Mouse (Mus musculus) liver, embryonic 12.5 days (tissue): ENCODE results near the gene Sp100. TPM values are rescaled to one million over a fixed set of nuclear protein-coding genes. Genes with fewer than 3 reads are reported as not detected.

ENCODE experiments used
- ATAC-seq: fragments of 200-750 bp; cut with Nextera tagmentation; 2 replicates; pipeline ENCODE4 v1.8.0; 2017; ENCODE audit warnings: moderate number of reproducible peaks, mild to moderate bottlenecking, moderate library complexity
- H3K27ac ChIP-seq: fragments of 300-500 bp; sonication (generic); 2 replicates; pipeline ENCODE4 v1.5.1; 2016; ENCODE audit warnings: mild to moderate bottlenecking
- H3K27me3 ChIP-seq: fragments of 300-500 bp; sonication (generic); replicated peaks from 2 replicates; pipeline ENCODE4 v1.6.1; 2016; ENCODE audit warnings: mild to moderate bottlenecking, moderate library complexity
- H3K36me3 ChIP-seq: fragments of 300-500 bp; sonication (generic); 2 replicates; pipeline ENCODE4 v1.6.1; 2016; ENCODE audit warnings: mild to moderate bottlenecking, moderate library complexity
- H3K4me1 ChIP-seq: fragments of 300-500 bp; sonication (generic); 2 replicates; pipeline ENCODE4 v1.6.1; 2016
- H3K4me2 ChIP-seq: fragments of 300-500 bp; sonication (generic); 2 replicates; pipeline ENCODE4 v1.6.1; 2016; ENCODE audit warnings: mild to moderate bottlenecking, moderate library complexity
- H3K4me3 ChIP-seq: fragments of 300-500 bp; sonication (generic); 2 replicates; pipeline ENCODE4 v1.5.1; 2016; ENCODE audit warnings: mild to moderate bottlenecking, moderate library complexity
- H3K9ac ChIP-seq: fragments of 300-500 bp; sonication (generic); 2 replicates; pipeline ENCODE4 v1.6.1; 2016; ENCODE audit warnings: mild to moderate bottlenecking, moderate library complexity
- H3K9me3 ChIP-seq: fragments of 300-500 bp; sonication (generic); replicated peaks from 2 replicates; pipeline ENCODE4 v1.6.1; 2016; ENCODE audit warnings: mild to moderate bottlenecking, moderate library complexity
- WGBS: fragments of 180-500 bp; shearing (Covaris S2); methylation state at CpG from one replicate; pipeline ENCODE4 v1.1.7; 2016; ENCODE audit not compliant: insufficient replicate concordance; 5-methylcytosine and 5-hydroxymethylcytosine counted together
- microRNA-seq: library from miRNA; unstranded; fragments of <30 nt; microRNA quantifications from one replicate; pipeline ENCODE4, GENCODE M21; 2017
- polyA plus RNA-seq: library from polyadenylated mRNA; unstranded; fragments of >200 nt; fragmentation: Nextera tagmentation; extraction: Ambion mirVana; gene quantifications from 2 replicates; pipeline ENCODE4 v1.2.1, GENCODE M21; 2016

Gene Sp100
- polyA plus RNA-seq, 1 experiment from 2014 or later: 1.6 TPM

DNA sequence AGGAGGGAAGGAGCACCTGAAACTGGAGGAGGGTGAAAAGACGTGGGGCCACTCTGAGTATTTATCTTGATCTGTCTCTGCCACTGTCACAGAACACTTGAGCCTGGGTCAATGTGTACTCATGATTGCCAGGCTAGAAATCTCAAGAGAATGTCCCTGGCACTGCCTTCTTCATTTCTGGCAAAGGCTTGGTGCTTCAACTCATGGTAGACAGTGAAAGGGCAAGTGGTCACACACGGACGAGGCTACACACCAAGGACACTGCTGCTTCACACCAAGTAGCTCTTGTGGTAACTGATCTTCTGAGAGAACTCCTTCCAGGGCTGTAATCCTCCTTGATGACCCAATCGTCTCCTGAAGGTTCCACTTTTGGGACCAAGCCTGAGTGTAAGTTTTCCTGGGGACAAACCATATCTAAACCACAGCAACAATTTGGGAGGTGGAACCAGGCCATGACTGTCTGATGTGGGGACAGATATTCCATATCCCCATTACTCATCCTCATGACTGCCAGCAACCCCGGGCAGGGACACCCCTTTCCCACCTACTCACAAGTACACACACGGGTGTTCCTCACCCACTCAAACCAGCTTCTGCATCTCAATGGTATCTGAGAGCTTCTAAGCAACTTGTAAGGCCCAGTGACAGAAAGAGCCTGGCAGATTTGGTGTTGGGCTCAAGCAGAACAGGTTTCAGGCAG lies 107.9 kb downstream of the Sp100 start:
- Histone ChIP-seq H3K27me3 (no peaks in the 10 kb centered on the region), H3K36me3 (no peaks in the 10 kb centered on the region), H3K9ac (no peak overlapping the region), H3K4me2 (no peak overlapping the region), H3K4me3 (no peak overlapping the region), H3K9me3 (no peaks in the 10 kb centered on the region), H3K4me1 (peaks cover 6% of the 10 kb centered on the region), H3K27ac (no peak overlapping the region)
- no peak for ATAC-seq
- 58% methylated on average over 6 of the region's 6 CpGs for whole genome bisulfite sequencing

DNA sequence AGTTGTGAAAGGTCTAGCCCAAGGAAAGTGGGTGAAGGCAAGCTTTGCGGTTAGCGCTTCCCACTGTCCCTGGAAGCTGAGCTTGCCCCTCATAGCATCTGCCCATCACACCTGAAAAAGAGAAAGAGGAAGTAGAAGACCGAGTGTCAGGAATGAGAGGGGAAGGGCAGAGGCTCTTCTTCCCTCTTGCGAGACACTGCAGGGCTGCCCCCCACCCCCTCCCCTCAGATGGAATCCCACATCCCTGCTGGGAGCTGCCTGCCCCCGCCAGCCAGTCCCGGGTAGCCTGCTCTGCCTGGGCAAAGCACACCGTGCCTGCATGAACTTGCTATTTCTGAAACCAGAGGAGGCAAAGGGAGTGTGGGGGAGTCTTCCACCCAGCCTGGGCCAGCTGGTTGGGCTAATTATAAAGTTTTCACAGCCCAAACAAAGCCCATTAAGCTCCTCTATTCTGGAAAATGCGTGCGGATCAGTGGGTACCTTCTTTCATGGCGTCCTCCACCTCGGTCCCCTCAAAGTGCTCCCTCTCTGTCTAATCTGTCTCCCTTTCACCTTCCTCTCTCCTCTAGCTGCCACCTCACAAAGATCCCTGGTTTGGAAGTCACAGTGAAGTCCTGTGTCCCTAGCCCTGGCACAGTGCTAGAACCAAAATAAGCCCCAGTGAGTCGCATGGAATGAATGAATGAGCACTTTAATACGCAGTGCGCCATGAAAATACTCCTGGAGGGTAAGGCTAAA lies 108.6 kb downstream of the Sp100 start:
- H3K9ac ChIP-seq: no peak overlapping the region
- no peaks in the 10 kb centered on the region for H3K36me3 ChIP-seq
- no peaks in the 10 kb centered on the region for H3K9me3 ChIP-seq
- H3K27ac ChIP-seq: no peak overlapping the region
- no peaks in the 10 kb centered on the region for H3K27me3 ChIP-seq
- no peak for ATAC-seq
- peak overlapping the region; percentile 6; the same call in 1 of the 2 replicates for H3K4me2 ChIP-seq
- peaks cover 9% of the 10 kb centered on the region for H3K4me1 ChIP-seq
- WGBS: 21% methylated on average over 14 of the region's 14 CpGs
- no peak overlapping the region for H3K4me3 ChIP-seq

DNA sequence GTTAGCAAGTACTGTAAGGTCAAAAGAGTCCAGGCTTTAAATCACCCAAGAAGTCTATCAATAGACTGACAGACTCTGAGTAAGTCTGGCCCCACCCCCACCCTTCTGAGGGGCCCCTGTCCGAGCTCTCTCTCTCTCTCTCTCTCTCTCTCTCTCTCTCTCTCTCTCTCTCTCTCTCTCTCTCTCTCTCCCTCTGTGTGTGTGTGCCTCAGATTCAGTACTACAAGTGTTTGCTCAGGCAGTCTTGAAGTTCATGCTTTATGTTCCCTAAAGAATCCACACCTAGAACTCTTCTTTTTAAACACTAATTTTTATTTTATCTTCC lies 109.1 kb downstream of the Sp100 start:
- H3K36me3 ChIP-seq: no peaks in the 10 kb centered on the region
- WGBS: 0% methylated on average over 1 of the region's 1 CpGs
- no peak for ATAC-seq
- H3K4me1 ChIP-seq: peaks cover 11% of the 10 kb centered on the region
- no peaks in the 10 kb centered on the region for H3K9me3 ChIP-seq
- H3K4me3 ChIP-seq: no peak overlapping the region
- H3K27me3 ChIP-seq: no peaks in the 10 kb centered on the region
- no peak overlapping the region for H3K4me2 ChIP-seq
- H3K27ac ChIP-seq: no peak overlapping the region
- no peak overlapping the region for H3K9ac ChIP-seq

Small RNAs within 50 kb of the gene (microRNA-seq; reads per million reads assigned to microRNA genes)
- gene Mir8096: not detected

Other genes with a start within 250 kb of the Sp100 start
- not detected in 2 replicates for gene G530012D18Rik, start 74.3 kb upstream of the Sp100 start, polyA plus RNA-seq
- gene Sp110, start 51.2 kb upstream of the Sp100 start, polyA plus RNA-seq: 5.5 and 5.7 TPM in 2 replicates
- gene Sp140, start 49.6 kb upstream of the Sp100 start, polyA plus RNA-seq: 3.0 and 3.2 TPM in 2 replicates
- gene A630001G21Rik, start 128.7 kb downstream of the Sp100 start, polyA plus RNA-seq: 2.5 and 3.2 TPM in 2 replicates
- 25.3 and 25.9 TPM in 2 replicates for gene Cab39, start 143.5 kb downstream of the Sp100 start, polyA plus RNA-seq
- 41.3 and 42.3 TPM in 2 replicates for gene Itm2c, start 244.3 kb downstream of the Sp100 start, polyA plus RNA-seq